Mouse (Mus musculus) embryo, embryonic 11 days (tissue): Measurements from ENCODE around the gene Shcbp1l.

Source experiments
- DNase-seq: peaks from one replicate; pipeline ENCODE4 v3.0.0-alpha.2; 2015

Shcbp1l gene

DNA sequence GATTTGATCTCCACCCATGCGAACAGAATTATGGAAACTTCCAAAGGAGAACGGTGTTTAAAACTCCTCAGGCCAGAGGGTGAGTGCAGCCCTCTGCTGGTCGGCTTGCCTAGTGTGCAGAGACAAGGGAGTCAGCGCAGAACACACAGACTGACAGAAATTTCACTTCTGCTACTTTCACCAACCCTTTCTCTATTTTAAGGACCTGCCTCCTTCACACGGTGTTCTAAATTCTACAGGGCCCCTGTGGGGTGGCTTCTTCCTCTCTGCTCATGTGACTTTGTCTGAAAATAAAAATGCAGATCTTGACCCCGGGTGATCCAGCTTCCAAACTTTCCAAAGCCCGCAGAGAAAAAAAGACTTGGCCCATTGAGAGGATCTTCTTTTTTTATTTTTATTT, 64.2 kb downstream of the Shcbp1l start:
- no peak for DNase-seq

DNA sequence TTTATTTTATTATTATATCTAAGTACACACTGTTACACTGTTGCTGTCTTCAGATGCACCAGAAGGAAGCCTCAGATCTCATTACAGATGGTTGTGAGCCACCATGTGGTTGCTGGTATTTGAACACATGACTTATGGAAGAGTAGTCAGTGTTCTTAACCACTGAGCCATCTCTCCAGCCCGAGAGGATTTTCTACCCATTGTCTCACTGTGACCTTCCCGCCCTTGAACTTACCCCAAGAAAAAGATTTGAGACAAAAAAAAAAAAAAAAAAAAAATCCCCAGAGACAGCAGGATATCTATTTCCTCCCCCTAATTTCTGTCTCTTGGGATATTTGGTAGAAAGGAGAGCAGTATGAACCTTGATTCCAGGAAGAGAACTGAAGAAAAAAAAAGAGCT, 64.6 kb downstream of the Shcbp1l start:
- no peak for DNase-seq

DNA sequence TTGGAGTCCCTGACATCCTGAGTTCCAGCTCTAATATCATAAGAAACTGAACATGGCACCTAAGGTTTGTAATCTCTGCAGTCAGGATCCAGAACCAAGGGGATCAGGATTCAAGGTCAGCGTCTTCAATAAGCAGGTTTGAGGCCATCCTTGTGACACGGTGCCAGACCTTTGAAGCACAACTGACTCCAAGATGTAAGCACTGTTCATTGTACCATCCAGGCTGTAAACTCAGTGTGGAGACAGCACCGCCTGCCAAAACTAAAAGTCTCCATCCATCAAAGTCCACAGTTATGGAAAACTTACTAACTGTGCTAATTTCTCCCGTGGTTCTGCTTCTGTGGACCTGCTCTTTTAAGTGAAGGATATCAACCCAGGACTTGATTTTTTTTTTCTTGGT, 65.0 kb downstream of the Shcbp1l start:
- DNase-seq: no peak

DNA sequence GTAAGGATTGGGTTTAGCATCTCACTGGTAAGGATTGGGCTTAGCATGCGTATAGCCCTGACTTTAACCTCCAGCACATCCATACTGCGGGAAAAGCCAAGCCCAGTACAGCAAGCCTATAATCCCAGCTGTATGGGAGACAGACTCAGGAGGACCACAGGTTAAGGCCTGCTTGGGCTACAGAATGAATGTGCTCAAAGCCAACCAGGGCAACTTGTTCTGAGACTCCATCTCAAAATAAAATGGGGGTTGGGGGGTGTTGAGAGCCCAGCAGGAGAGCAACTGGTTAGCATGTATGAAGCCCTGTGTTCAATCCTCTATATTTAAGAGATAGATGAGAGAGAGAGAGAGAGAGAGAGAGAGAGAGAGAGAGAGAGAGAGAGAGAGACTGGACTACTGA, 66.4 kb downstream of the Shcbp1l start:
- no peak for DNase-seq

DNA sequence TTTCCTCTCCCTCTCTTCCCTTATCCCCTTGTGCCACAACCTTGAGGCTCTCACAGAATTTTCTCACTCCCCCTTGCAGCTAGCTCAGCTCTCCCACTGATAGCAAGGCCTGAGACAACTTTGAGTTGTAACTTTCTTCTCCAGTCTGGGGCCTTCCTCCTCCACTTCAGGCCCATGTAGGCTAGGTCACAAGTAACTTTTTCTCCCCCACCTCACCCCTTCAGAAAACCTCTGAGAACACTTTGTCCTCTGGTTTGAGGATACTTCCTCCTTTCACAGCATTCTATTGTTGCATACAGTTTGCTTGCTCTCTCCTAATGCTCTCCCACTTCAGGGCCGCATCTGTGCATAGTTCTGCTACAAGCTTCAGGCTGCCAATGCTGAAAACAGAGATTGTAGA, 66.9 kb downstream of the Shcbp1l start:
- DNase-seq: no peak

DNA sequence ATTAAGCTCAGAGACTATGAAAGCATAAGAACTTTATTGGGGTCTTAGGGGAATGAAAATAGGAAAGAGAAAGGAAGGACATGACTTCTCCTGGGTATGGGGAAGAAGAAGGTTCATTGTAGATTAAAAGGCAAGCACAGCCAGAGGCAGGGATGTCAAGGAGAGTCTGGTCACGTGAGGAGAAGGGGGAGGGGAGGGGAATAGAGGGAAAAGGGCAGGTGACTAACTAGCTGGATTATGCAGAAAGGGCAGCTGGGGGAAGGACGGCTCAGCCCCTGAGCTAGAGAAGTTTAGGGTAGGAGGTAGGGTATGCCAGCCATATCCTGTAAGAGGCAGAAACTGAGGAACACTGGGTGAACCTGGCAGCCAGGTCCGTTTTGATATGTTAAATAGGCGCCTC, 68.4 kb downstream of the Shcbp1l start:
- no peak for DNase-seq

DNA sequence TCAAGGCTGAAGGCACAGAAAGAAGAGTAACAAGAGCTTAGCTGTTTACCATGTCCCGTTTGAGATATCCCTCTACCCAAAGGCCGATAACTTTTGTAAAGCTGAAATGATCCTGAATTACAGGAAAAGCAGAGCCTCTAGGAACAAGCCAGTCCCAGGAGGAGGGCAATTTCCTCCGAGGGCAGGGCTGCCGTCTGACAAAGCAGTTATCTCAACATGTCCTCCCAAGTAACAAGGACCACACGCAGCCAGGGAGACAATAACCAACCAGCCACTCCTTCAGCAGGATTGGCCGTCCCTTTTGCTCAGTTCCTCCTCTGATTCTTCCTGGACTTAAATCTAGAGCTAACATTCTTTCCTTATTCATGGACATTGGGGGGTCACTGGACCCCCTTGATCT, 69.0 kb downstream of the Shcbp1l start:
- DNase-seq: peak; percentile 18

DNA sequence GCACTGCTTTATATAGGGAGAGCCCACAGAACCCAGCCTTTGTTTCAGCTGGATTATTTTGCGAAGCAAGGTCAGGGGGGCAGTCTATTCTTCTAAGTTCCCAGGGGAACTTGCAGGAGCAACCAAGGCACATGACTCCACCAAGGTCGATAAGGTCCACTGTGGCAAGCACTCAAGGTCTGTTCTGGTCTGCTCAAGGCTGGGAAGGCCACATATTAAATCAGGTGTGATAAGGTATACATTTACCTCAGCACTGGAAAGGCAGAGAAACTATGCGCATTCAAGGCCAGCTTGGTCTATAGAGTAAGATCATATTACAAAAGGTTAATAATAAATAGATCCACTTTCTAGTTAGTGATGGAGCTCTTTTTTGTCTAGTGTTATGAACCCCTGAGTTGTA, 71.1 kb downstream of the Shcbp1l start:
- DNase-seq: no peak

DNA sequence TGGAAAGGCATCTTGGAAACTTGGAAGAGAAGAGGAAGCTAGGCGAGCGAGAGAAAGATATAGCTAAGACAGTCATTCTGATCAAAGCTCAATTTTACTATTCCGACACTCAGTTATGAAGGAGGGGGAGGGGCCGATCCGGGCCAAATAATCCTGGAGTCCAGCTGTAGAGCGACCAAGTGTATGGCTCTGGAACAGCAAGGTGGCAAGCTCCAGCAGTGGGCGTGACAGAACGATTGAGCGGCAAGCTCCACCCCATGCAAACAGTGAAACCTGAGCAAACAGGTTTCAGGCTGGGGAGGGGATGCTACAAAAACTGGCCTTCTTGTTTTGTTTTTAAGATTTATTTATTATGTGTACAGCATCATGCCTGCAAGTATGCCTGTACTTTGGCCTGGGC, 75.1 kb downstream of the Shcbp1l start:
- no peak for DNase-seq

DNA sequence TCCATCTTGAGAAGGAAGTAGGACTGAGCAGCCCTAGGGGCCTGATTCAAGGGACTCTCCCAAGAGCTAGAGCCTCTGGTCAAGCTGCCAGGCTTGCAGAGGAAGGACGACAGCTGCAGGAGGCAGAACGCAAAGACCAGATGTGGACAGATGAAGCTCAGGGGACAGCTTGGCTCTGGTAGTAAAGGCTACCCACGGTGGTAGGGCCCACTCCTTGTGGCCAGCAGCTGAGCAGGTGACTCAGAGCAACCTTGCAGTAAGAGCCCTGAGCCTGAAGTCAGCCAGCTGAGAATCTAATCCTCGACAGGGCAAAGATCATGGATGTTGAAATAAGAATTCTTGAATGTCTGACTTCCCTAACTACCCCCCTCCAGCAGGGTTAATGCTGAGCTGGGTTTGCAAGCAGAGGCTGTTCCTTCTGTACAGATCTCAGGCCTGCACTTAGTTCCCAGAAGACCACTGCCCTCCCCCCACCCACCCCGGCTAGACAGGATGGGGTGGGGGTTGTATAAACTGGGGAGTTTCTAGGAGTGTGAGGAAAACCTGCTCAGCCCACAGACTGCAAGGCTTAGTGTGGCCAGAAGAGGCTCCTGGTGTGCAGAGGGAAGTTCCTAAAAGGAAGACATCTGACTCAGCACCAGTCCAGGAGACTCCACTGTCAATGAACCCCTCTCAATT, 76.8 kb downstream of the Shcbp1l start:
- no peak for DNase-seq
